Mouse (Mus musculus): Measurements from ENCODE around the gene Tshz2. TPM values are rescaled to one million over a fixed set of nuclear protein-coding genes. Genes with fewer than 3 reads are reported as not detected.

The Tshz2 gene
- polyA plus RNA-seq, 1 experiment from 2014 or later, result 9.0 TPM

DNA sequence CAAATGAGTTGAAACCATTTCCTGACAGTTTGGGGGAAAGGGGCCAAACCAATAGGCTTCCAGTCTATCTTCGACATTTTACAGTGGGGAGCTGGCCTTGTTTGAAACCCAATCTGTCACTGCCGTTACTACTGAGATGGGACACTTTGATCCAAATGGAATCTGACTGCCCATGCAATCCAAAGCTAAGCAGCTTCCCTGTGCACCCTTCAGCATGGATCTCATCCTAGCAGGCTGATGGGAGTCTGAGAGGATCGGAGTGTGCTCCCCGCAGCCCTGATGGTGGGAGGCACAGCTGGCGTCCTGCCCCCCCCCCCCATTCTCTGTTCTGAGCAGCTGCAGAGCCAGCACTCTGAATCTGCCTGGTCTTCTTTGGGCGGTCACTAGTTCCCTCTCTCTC, 384.5 kb downstream of the Tshz2 start:
- Histone ChIP-seq H3K27ac (replicated peaks) (no peak overlapping the region), H3K4me3 (no peak overlapping the region), H3K27me3 (no peaks in the 10 kb centered on the region), H3K9me3 (no peaks in the 10 kb centered on the region), H3K4me1 (peaks cover 12% of the 10 kb centered on the region), H3K4me2 (replicated peaks) (no peak overlapping the region), H3K9ac (replicated peaks) (no peak overlapping the region), H3K36me3 (no peaks in the 10 kb centered on the region)
- 46% methylated on average over 5 of the region's 6 CpGs for WGBS
- no peak for ATAC-seq (replicated peaks)

- H3K4me2 ChIP-seq (replicated peaks), result no peak overlapping the region
- no peak overlapping the region for H3K4me3 ChIP-seq
- H3K9me3 ChIP-seq, result no peaks in the 10 kb centered on the region
- no peak overlapping the region for H3K27ac ChIP-seq (replicated peaks)
- WGBS, result 57% methylated on average over 7 of the region's 7 CpGs
- no peaks in the 10 kb centered on the region for H3K27me3 ChIP-seq
- H3K9ac ChIP-seq (replicated peaks), result no peak overlapping the region
- ATAC-seq (replicated peaks), result no peak
- peaks cover 12% of the 10 kb centered on the region for H3K4me1 ChIP-seq
- no peaks in the 10 kb centered on the region for H3K36me3 ChIP-seq
Measured at GRCm38 (mm10) chr2:170017926-170018325, 385.1 kb downstream of the Tshz2 start.

- Histone ChIP-seq H3K4me1 (peaks cover under 1% of the 10 kb centered on the region), H3K27ac (replicated peaks) (no peak overlapping the region), H3K27me3 (no peaks in the 10 kb centered on the region), H3K36me3 (no peaks in the 10 kb centered on the region), H3K9ac (replicated peaks) (no peak overlapping the region), H3K4me3 (no peak overlapping the region), H3K9me3 (no peaks in the 10 kb centered on the region), H3K4me2 (replicated peaks) (no peak overlapping the region)
- no peak for ATAC-seq (replicated peaks)
- WGBS, result 80% methylated on average over 5 of the region's 5 CpGs
Measured at GRCm38 (mm10) chr2:170022953-170023352, 390.1 kb downstream of the Tshz2 start.

DNA sequence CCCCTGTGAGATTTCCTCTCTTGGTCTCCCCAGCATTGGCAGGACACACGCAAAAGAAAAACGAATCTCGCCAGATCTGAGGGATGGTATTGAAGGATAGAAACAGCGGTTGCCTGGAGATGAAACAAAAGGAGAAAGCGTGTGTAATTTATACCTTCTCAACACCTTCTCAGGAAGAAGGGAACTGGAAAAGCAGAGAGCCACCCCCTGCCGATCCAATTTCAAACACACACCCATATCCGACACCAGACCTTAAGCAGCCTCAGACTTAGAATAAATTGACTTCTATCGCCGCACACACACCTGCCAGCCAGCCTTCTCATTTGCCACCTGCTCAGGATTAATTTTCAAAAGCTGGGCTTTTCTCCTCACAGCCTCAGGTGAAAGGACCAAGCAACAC, 390.9 kb downstream of the Tshz2 start:
- Histone ChIP-seq H3K4me1 (peaks cover 4% of the 10 kb centered on the region), H3K4me3 (no peak overlapping the region), H3K27me3 (no peaks in the 10 kb centered on the region), H3K9ac (replicated peaks) (no peak overlapping the region), H3K9me3 (no peaks in the 10 kb centered on the region), H3K27ac (replicated peaks) (no peak overlapping the region), H3K36me3 (no peaks in the 10 kb centered on the region), H3K4me2 (replicated peaks) (no peak overlapping the region)
- 56% methylated on average over 9 of the region's 9 CpGs for WGBS
- ATAC-seq (replicated peaks), result no peak

GRCm38 (mm10) chr2:170024939-170025338, 392.1 kb downstream of the Tshz2 start:
- H3K27me3 ChIP-seq, result no peaks in the 10 kb centered on the region; the same call in 1 of the 2 replicates
- no peak overlapping the region for H3K27ac ChIP-seq (replicated peaks)
- H3K4me1 ChIP-seq, result peaks cover 7% of the 10 kb centered on the region
- H3K36me3 ChIP-seq, result no peaks in the 10 kb centered on the region
- H3K4me3 ChIP-seq, result no peak overlapping the region
- 92% methylated on average over 8 of the region's 8 CpGs for WGBS
- no peak overlapping the region for H3K4me2 ChIP-seq (replicated peaks)
- no peak for ATAC-seq (replicated peaks)
- H3K9ac ChIP-seq (replicated peaks), result no peak overlapping the region
- H3K9me3 ChIP-seq, result no peaks in the 10 kb centered on the region

GRCm38 (mm10) chr2:170025896-170026295, 393.1 kb downstream of the Tshz2 start:
- H3K9me3 ChIP-seq, result no peaks in the 10 kb centered on the region
- no peaks in the 10 kb centered on the region for H3K36me3 ChIP-seq
- no peak overlapping the region for H3K9ac ChIP-seq (replicated peaks)
- H3K4me2 ChIP-seq (replicated peaks), result no peak overlapping the region
- no peak for ATAC-seq (replicated peaks)
- H3K27ac ChIP-seq (replicated peaks), result no peak overlapping the region
- 92% methylated on average over 6 of the region's 6 CpGs for WGBS
- H3K4me1 ChIP-seq, result peaks cover 7% of the 10 kb centered on the region
- H3K27me3 ChIP-seq, result no peaks in the 10 kb centered on the region; the same call in 1 of the 2 replicates
- H3K4me3 ChIP-seq, result no peak overlapping the region

- Histone ChIP-seq H3K4me1 (peaks cover 7% of the 10 kb centered on the region), H3K4me3 (no peak overlapping the region), H3K9me3 (no peaks in the 10 kb centered on the region), H3K27me3 (peaks cover 10% of the 10 kb centered on the region; the same call in 1 of the 2 replicates), H3K4me2 (replicated peaks) (no peak overlapping the region), H3K9ac (replicated peaks) (no peak overlapping the region), H3K27ac (replicated peaks) (no peak overlapping the region), H3K36me3 (no peaks in the 10 kb centered on the region)
- 91% methylated on average over 7 of the region's 7 CpGs for whole genome bisulfite sequencing
- ATAC-seq (replicated peaks), result no peak
Measured at GRCm38 (mm10) chr2:170027837-170028236, 395.0 kb downstream of the Tshz2 start.

DNA sequence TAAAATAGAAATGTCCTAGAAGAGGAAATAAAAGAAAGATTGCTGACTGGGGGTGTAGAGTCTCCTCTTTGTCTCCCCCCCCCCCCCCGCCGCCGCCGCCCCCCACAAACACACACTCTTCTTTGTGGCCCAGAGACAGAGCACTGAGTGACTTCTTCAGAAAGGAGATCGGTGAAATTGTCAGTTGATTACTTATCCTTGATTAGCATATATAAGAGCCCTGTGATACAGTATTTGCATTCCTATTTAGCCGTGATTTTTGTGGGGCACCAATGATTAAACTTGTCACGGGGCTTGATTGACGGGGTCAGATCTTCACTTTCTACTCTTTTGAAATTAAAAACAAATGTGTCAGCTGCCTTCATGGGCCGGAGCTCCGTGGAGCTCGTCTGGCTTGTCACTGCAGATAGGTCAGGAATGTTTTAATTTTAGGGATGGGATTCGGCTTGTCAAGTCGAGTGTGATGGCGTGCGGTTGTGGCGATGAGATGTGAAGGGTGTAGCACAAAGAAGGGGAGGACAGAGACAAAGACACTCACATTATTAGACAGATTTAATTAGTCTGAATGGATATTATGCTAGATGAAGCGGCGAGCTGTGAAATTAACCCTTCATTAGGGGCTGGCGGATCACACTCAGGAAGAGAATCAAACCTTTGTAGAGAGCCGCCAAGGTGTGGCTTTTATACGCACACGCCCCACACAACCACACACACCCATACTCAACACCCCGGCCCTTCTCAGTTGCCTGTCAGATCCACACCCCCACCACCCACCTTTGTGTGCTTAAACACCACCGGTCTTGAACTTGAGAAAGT, 395.9 kb downstream of the Tshz2 start:
- Histone ChIP-seq H3K4me1 (peaks cover 7% of the 10 kb centered on the region), H3K27me3 (peaks cover 15% of the 10 kb centered on the region; the same call in 1 of the 2 replicates), H3K36me3 (no peaks in the 10 kb centered on the region), H3K9ac (replicated peaks) (no peak overlapping the region), H3K4me3 (peak overlapping the region; percentile 14), H3K9me3 (no peaks in the 10 kb centered on the region), H3K4me2 (replicated peaks) (peak overlapping the region; percentile 29), H3K27ac (replicated peaks) (0 out of 2 replicates have a peak overlapping the region, but pooled peaks have one; percentile 17)
- ATAC-seq (replicated peaks), result peak; percentile 32; the same call in 1 of the 2 replicates
- 28% methylated on average over 24 of the region's 24 CpGs for WGBS

GRCm38 (mm10) chr2:170029304-170029856, 396.6 kb downstream of the Tshz2 start:
- no peaks in the 10 kb centered on the region for H3K9me3 ChIP-seq
- H3K4me2 ChIP-seq (replicated peaks), result no peak overlapping the region
- H3K36me3 ChIP-seq, result no peaks in the 10 kb centered on the region
- H3K9ac ChIP-seq (replicated peaks), result no peak overlapping the region
- H3K27me3 ChIP-seq, result peaks cover 20% of the 10 kb centered on the region; the same call in 1 of the 2 replicates
- H3K27ac ChIP-seq (replicated peaks), result no peak overlapping the region
- peaks cover 7% of the 10 kb centered on the region for H3K4me1 ChIP-seq
- ATAC-seq (replicated peaks), result no peak
- WGBS, result 78% methylated on average over 10 of the region's 10 CpGs
- no peak overlapping the region for H3K4me3 ChIP-seq

DNA sequence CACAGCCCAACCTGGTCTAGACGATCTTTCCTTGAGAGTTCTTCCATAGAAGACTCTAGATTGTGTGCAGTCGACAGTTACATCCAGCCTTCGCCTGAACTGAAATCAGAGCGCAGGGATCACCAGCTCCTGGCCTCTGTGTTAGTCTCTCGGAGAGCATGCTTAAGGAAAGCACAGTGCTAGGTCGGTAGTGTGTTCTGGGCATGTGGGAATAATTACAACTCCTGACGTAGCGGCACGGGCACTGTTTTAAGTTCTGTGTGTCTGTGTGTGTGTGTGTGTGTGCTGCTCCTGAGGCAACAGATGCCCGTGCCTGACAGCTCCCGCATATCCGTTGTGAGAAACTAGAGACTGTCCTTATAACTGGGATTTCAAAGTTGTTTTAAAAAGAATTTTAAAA, 398.4 kb downstream of the Tshz2 start:
- H3K27me3 ChIP-seq, result peaks cover 34% of the 10 kb centered on the region
- WGBS, result 90% methylated on average over 12 of the region's 12 CpGs
- no peak for ATAC-seq (replicated peaks)

GRCm38 (mm10) chr2:170031872-170032271, 399.1 kb downstream of the Tshz2 start:
- Histone ChIP-seq H3K36me3 (no peaks in the 10 kb centered on the region), H3K9ac (replicated peaks) (no peak overlapping the region), H3K9me3 (no peaks in the 10 kb centered on the region), H3K4me3 (no peak overlapping the region), H3K4me2 (replicated peaks) (no peak overlapping the region), H3K4me1 (peaks cover 16% of the 10 kb centered on the region), H3K27me3 (peaks cover 35% of the 10 kb centered on the region), H3K27ac (replicated peaks) (no peak overlapping the region)
- WGBS, result 74% methylated on average over 8 of the region's 8 CpGs
- ATAC-seq (replicated peaks), result no peak

More for the DNA sequence above, 398.4 kb downstream of the Tshz2 start:
- H3K27ac ChIP-seq (replicated peaks), result no peak overlapping the region
- H3K36me3 ChIP-seq, result no peaks in the 10 kb centered on the region
- H3K9me3 ChIP-seq, result no peaks in the 10 kb centered on the region
- H3K4me2 ChIP-seq (replicated peaks), result no peak overlapping the region
- H3K4me1 ChIP-seq, result peaks cover 9% of the 10 kb centered on the region
- H3K4me3 ChIP-seq, result no peak overlapping the region
- H3K9ac ChIP-seq (replicated peaks), result no peak overlapping the region

- no peaks in the 10 kb centered on the region for H3K36me3 ChIP-seq
- H3K9ac ChIP-seq (replicated peaks), result no peak overlapping the region
- H3K4me2 ChIP-seq (replicated peaks), result no peak overlapping the region
- ATAC-seq (replicated peaks), result no peak
- H3K27me3 ChIP-seq, result peaks cover 35% of the 10 kb centered on the region
- H3K27ac ChIP-seq (replicated peaks), result no peak overlapping the region
- no peaks in the 10 kb centered on the region for H3K9me3 ChIP-seq
- H3K4me3 ChIP-seq, result no peak overlapping the region
- WGBS, result 81% methylated on average over 5 of the region's 5 CpGs
- H3K4me1 ChIP-seq, result peaks cover 24% of the 10 kb centered on the region
Measured at GRCm38 (mm10) chr2:170033219-170033618, 400.4 kb downstream of the Tshz2 start.

Data from forebrain, embryonic 15.5 days (tissue).